Mouse (Mus musculus) T-helper 17 cell (primary cell): ENCODE measurements around the gene Cacna2d3.

Experiments used
- in situ Hi-C, 2 experiments: fragments of 300-600 bp; cut with MboI, MseI; formaldehyde crosslinking; loops; 1 replicate in 1 of 2; 2 replicates in 1 of 2; pipeline ENCODE4 v1.15.1; 2025; ENCODE audit warnings: high pct_unique_total_duplicates in 2 of 2

The Cacna2d3 gene

GRCm38 (mm10) chr14:29174762-29175161 is 546.9 kb downstream of the Cacna2d3 start:
- in situ Hi-C loops = no loop called here

DNA sequence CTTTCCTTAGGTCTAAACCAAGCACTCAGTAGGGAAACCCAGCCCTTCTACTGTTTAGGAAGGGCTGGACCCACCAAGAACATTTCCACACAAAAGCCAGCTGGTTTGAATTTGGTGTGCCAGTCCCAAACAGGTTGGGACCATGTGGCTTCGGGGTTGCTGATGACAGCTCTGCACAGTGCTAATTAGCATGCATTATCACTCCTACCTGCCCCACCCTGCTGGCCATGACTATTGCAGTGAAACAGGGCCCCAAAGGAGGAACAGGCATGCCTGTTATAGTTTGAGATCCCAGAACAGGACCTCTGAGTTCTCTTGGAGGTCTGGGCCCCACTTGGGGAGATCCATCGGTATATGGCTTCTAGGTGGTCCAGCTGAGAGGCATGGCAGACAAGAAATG is 549.5 kb downstream of the Cacna2d3 start:
- in situ Hi-C loops = no loop called here

- in situ Hi-C loops = no loop called here
Measured at GRCm38 (mm10) chr14:29164653-29165030, 557.0 kb downstream of the Cacna2d3 start.

- in situ Hi-C loops = no loop called here
Measured at GRCm38 (mm10) chr14:29163998-29164652, 557.5 kb downstream of the Cacna2d3 start.

DNA sequence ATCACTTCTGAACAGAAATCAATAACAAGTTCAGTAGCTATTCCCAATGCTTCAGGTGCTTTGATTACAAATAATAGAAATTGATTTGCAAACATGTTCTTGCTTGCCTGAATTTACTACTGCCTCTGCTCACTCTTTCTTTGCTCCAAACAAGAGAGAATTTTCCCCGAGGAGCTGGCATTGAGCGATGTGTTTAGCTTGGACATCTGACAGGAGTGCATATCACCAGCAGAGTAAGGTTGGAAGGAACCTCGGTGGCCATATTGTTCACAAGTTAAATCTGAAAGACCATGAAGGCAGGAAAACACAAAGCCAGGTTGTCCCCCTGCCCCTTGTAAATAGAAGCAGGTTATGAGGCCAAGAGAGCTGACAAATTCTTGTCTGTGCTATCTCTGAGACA is 561.9 kb downstream of the Cacna2d3 start:
- in situ Hi-C loops = no loop called here

GRCm38 (mm10) chr14:29157096-29157495 is 564.6 kb downstream of the Cacna2d3 start:
- in situ Hi-C loops = no loop called here

GRCm38 (mm10) chr14:29144184-29144583 is 577.5 kb downstream of the Cacna2d3 start:
- in situ Hi-C loops = no loop called here

DNA sequence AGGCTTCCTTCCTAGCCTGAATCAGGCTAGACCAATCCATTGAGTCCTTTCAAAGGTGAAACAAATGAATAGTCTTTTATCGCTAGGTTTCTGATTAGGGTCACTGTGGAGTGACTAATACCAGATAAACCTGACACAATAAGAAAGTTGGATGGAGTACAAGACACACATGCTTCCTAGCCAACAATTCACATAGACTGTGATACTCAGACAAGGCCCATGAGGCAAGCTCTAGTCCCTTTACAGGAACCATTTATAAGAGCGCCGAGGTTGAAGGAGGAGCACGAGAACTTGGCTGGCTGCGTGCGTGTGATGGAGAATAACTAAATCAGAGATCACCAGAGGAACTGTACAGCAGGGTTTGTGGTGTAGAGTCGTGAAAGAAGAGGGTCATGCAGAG is 584.0 kb downstream of the Cacna2d3 start:
- in situ Hi-C loops = no loop called here

DNA sequence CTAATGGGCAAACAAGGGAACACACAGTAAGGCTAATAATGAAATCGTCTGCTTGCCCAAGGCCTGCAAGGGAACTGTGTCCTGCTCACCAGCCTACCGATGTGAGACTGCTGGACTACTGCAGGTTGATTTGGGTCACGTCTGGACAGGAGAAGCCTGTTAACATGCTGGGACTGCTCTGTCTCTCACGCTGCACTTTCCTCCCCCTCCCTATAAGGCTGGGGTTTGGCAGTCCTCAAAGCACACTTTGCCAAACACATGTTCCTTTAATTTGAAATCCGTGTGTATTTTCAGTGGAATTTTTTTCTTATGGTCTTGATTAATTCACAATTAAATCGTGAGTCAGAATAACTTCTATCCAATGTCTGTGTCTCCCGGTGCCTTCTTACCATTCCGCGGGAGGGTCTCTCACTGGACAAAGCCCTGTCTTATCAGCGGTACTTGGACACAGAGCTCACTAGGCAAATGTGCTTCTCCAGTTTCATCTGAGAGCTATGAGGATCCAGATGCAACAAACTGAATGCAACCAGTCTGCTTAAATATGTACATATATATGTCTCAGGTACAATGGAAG is 584.6 kb downstream of the Cacna2d3 start:
- in situ Hi-C loops = no loop called here

DNA sequence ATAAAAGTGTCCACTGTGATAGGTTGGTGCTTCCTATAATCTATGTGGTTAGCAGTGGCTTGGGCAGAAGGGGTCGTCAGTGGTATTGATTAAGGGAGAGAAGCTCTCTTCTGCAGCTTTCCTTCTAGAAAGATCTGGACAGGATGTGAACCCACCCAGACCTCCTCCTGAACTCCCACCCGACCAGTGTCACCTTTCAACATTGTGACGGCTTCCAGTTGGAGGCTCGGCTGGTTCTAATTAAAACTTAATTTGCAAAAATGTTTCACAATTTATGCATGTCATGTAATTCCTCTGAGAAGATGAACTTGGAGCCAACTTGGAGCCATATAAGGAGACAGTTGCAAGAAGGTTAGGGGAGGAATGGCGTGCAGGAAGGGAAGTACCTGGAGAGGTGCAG is 586.8 kb downstream of the Cacna2d3 start:
- in situ Hi-C loops = no loop called here

DNA sequence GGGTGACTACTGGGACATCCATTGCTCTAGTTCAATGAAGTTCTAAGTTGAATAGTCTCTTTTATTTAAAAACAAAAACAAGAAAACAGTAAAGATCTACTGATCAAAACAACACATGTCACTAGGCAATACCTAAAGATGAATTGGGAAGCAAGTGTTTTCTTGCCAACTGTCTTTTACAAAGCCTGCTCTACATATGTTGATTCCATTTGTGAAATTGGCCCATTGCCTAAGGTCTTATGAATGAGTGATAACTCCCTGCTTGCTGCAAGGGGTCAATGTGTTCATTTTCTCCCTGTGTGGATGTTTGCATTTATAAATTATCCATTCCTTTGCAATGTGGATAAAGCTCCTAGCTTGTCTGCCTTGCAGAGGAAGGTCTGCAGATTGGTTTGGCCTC is 591.2 kb downstream of the Cacna2d3 start:
- in situ Hi-C loops = no loop called here

DNA sequence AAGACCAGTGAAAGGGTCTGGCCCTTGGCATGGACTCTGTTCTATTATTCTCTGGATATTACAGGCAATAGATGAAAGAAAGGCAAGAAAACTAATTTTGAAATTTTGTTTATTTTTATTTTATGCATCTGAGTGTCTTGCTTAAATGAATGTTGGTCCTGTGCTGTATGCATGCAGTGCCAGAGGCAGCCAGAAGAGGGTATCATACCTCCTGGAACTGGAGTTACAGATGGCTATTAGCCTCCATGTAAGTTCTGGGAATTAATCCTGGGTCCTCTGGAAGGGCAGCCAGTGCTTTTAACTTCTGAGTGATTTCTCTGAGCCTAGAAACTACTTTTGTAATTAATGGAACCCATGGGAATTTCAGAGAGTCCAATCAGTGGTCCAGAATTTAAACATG is 597.8 kb downstream of the Cacna2d3 start:
- in situ Hi-C loops = loop anchor here in 1 of 2 experiments (25.0 kb wide), 1 partner anchor 1312 kb away; no protein-coding TSS in a partner anchor

DNA sequence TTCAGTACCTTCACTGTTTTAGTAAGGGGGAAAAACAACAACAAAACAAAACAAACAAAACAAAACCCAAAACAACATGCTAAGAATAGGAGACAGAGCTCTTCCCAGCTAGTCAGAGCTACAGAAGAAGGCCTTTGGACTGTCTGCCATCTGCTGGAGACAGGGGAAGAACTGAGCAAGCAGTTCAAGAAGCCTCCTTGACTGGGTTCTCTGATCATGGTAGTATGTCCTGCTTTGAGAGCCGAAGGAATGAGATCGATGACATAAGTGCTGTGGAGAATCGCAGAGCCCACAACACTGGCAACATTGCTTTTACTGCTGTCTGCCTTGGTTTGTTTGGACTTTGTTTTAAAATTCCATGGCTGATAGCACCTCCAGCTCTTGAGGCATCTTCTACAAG is 598.9 kb downstream of the Cacna2d3 start:
- in situ Hi-C loops = loop anchor here in 1 of 2 experiments (25.0 kb wide), 1 partner anchor 1310 kb away; no protein-coding TSS in a partner anchor

DNA sequence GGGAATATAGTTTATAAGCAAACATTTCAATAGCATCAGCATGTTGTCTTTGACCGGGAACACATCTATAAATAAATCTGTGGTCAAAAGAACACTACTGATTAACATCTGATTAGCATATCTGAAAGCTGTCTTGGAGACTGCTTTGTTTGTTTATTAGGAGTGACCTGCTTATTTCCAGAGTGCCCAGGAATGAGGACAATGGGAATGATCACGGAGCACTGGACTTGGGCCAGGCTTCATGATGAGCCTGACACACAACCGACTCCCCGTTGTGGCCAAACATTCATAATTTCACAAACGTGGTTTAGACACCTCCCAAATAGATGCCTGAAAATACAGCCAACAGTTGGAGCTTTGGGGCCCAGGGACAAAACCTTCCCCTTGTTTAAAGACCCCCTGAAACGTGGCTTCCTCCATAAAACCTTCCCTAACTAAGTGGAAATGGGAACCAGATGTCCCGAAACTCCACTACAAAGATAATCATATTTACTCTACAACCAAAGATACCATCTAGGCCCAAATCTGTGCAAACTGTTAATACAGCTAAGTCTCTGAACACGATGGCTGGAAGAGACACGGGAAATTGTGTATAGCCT is 607.7 kb downstream of the Cacna2d3 start:
- in situ Hi-C loops = loop anchor here in 1 of 2 experiments (25.0 kb wide), 1 partner anchor 1302 kb away; no protein-coding TSS in a partner anchor

GRCm38 (mm10) chr14:29111666-29112065 is 610.0 kb downstream of the Cacna2d3 start:
- in situ Hi-C loops = loop anchor here in 1 of 2 experiments (25.0 kb wide), 1 partner anchor 1299 kb away; no protein-coding TSS in a partner anchor

DNA sequence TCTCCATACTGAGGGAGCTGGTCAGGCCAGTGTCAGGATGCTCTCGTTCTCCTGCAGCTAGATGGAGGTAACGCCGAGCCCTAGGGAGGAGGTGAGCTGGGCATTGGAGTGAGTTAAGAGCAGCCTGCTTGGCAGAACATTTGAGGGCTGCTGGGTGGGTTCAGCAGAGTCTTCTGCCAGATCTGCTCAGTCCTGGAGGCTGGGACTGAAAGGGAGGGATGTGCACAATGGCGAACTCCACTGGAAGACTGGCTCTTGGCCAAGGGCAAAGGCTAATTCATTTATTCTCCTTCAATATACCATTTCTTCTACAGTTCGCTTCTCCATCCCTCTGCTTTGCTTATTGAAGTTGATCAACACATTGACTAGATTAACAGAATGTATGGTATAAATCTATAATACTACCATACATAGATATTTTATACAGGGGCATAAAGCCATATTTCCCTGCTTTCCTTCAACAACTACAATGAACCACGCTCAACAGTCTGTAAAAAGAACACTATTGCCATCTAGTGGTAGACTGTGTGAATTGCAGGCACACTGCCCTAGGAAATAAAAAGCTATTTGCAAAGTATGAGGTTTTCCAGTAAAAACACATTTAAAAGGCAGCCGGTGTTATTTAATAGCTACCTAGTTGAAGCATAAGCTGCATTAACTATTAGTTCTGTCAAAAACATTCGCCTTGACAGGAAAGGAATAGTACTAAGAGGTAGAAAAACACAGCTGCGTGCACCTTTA is 611.1 kb downstream of the Cacna2d3 start:
- in situ Hi-C loops = loop anchor here in 1 of 2 experiments (25.0 kb wide), 1 partner anchor 1298 kb away; no protein-coding TSS in a partner anchor

- in situ Hi-C loops = loop anchor here (5.0 to 25.0 kb wide), 2 partner anchors 1295 to 1300 kb away; no protein-coding TSS in a partner anchor
Measured at GRCm38 (mm10) chr14:29107464-29107863, 614.2 kb downstream of the Cacna2d3 start.

DNA sequence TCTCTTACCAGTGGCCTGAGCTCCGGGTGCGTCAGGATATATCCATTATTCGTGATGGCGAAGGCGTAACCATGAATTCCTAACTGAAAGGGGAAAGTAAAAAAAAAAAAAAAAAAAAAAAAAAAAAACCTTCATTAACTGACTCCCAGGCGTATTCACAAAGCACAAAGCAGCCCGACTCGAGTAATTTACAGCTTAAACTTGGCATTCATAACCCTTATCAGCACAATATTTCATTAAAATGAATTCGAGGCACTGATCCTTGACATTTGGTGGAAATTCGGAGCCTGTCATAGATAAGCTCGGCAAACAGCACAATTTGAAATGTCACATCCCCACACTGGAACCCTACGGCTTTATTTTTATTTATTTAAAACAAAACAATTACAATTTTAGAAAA is 623.9 kb downstream of the Cacna2d3 start:
- in situ Hi-C loops = no loop called here

DNA sequence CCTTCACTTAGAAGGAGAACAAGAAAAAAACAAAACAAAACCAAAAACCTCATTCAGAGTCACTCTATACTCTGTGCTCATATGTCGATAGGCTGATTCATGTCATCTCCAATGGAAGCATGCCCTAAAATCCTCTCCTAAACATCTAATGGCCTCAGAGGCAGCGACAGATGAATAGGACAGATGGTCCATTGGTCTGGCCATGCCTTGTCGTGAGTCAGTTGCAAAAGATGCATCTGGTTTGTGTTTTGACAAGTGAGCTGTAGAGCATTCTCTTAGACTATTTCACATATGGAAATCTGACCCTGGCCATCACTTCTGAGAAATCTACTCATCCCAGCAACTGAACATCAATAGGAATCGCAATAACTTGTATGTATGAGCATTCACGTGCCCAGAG is 626.2 kb downstream of the Cacna2d3 start:
- in situ Hi-C loops = no loop called here

GRCm38 (mm10) chr14:29090074-29090473 is 631.6 kb downstream of the Cacna2d3 start:
- in situ Hi-C loops = no loop called here

GRCm38 (mm10) chr14:29086528-29086927 is 635.1 kb downstream of the Cacna2d3 start:
- in situ Hi-C loops = no loop called here
